Mouse (Mus musculus) liver, postnatal 0 days (tissue): ENCODE data around the gene Hoxd11. TPM values are rescaled to one million over a fixed set of nuclear protein-coding genes. Genes with fewer than 3 reads are reported as not detected.

Source experiments
- ATAC-seq: fragments of 200-750 bp; cut with Nextera tagmentation; 2 replicates; pipeline ENCODE4 v1.8.0; 2017; ENCODE audit warnings: mild to moderate bottlenecking, moderate library complexity
- DNase-seq: peaks from one replicate; pipeline ENCODE4 v3.0.0-alpha.2; 2016
- H3K27ac ChIP-seq: fragments of 300-500 bp; sonication (generic); 2 replicates; pipeline ENCODE4 v1.5.1; 2014; ENCODE audit warnings: antibody characterized with exemption, moderate library complexity, mild to moderate bottlenecking, low read depth
- H3K27me3 ChIP-seq: fragments of 300-500 bp; sonication (generic); 2 replicates; pipeline ENCODE4 v1.6.1; 2014; ENCODE audit warnings: low read length, control low read depth, mixed read lengths; ENCODE audit not compliant: insufficient read depth
- H3K36me3 ChIP-seq: fragments of 300-500 bp; sonication (generic); replicated peaks from 2 replicates; pipeline ENCODE4 v1.6.1; 2014; ENCODE audit warnings: mild to moderate bottlenecking, control low read depth, low read length, moderate library complexity, mixed read lengths; ENCODE audit not compliant: insufficient read depth
- H3K4me1 ChIP-seq: fragments of 300-500 bp; sonication (generic); 2 replicates; pipeline ENCODE4 v1.6.1; 2014; ENCODE audit warnings: antibody characterized with exemption, mild to moderate bottlenecking, control low read depth; ENCODE audit not compliant: insufficient read depth
- H3K4me2 ChIP-seq: fragments of 300-500 bp; sonication (generic); 2 replicates; pipeline ENCODE4 v1.6.1; 2014; ENCODE audit warnings: low read depth, mild to moderate bottlenecking, low read length, moderate library complexity, mixed read lengths
- H3K4me3 ChIP-seq: fragments of 300-500 bp; sonication (generic); 2 replicates; pipeline ENCODE4 v1.5.1; 2014; ENCODE audit warnings: low read depth, low read length
- H3K9ac ChIP-seq: fragments of 300-500 bp; sonication (generic); replicated peaks from 2 replicates; pipeline ENCODE4 v1.6.1; 2014; ENCODE audit warnings: mild to moderate bottlenecking, moderate library complexity
- H3K9me3 ChIP-seq: fragments of 300-500 bp; sonication (generic); 2 replicates; pipeline ENCODE4 v1.6.1; 2016; ENCODE audit warnings: mild to moderate bottlenecking, control low read depth, low read length, mixed read lengths
- CTCF ChIP-seq: sonication (generic); IDR thresholded peaks from 2 replicates; pipeline ENCODE4 v1.5.1; 2016; ENCODE audit warnings: antibody characterized with exemption, low read depth
- EP300 ChIP-seq: IDR thresholded peaks from 2 replicates; pipeline ENCODE4 v1.6.1; 2016; ENCODE audit warnings: antibody characterized with exemption, low read depth, mild to moderate bottlenecking
- WGBS: fragments of 180-500 bp; shearing (Covaris S2); extraction: QIAGEN DNeasy Blood & Tissue Kit; methylation state at CpG from one replicate; pipeline ENCODE4 v1.1.7; 2014; ENCODE audit not compliant: insufficient replicate concordance; 5-methylcytosine and 5-hydroxymethylcytosine counted together
- polyA plus RNA-seq: library from polyadenylated mRNA; unstranded; fragments of >200 nt; fragmentation: Nextera tagmentation; extraction: Ambion mirVana; gene quantifications from 2 replicates; pipeline ENCODE4 v1.2.1, GENCODE M21; 2015

Gene Hoxd11
- polyA plus RNA-seq, 1 experiment from 2014 or later: not detected

DNA sequence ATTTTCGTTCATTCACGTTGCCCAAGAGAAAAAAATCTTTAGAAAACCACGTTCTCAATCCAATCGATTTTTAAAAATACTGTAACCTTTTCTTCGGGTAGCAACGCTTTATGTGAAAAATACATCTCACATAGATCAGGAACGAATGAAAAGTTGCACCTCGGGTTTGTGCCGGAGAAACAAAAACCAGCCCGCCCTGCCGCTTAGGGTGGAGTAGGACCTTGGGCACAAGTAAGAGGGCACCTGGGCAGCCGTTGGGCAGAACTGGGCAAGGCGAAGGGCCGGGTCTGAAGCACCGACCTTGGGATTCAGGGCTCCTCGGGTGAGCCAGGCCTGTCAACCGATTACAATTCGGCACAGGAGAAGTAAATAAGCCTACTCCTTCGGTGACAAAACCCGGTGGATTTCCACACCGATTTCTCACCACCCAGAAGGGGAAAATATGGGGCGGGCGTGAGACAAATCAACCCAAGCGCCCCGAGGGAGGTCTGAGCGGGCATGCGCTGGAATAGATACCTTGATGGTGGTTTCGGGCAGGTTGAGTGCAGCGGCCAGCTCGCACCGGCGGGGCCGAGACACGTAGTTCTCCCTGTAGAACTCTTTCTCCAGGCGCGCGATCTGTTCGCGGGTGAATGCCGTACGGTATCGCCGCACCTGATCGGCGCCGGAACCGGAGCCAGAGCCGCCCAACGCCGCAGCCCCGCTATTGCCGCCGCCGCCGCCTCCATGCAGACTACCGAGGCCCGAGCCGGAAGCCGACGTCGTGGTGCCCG, 21.9 kb upstream of the Hoxd11 start:
- Histone ChIP-seq H3K9me3 (no peaks in the 10 kb centered on the region), H3K27ac (no peak overlapping the region), H3K9ac (no peak overlapping the region), H3K36me3 (no peaks in the 10 kb centered on the region), H3K4me1 (peaks cover 15% of the 10 kb centered on the region), H3K4me3 (peak overlapping the region; percentile 22), H3K4me2 (peak overlapping the region; percentile 51), H3K27me3 (peaks cover 89% of the 10 kb centered on the region)
- ATAC-seq (no peak), DNase-seq (no peak)
- no peak for TF ChIP-seq CTCF
- TF ChIP-seq EP300: no peak
- WGBS: 3% methylated on average over 62 of the region's 62 CpGs

DNA sequence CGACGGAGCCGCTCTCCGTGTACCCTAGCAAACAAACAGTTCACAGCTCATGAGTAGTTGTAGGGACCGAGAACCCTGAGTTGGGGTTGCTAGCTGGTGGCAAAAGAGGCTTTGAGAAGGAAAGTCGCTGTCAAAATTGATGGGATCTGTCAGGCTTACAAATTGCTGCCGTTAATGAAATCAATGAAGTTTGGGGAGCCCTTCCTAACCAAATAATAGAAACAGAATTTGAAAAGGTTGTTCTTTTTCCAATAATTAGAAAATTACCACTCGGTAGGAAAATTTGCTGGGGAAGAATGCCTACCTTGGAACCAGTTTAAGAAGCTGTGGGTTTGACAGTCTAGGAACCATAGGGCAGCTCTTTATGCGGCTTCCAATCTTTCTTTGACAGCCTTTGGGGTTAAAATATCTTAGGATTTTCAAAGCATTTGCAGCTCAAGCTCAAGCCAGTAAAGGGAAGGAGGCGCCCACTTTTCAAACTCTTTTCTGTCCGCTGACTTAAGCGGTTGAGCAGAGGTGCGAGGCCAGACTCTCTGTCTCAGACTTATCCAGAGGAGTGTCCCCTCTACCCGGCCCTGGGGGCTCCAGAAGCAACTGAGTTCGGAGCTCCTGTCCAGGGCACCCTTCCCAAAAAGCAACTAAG, 21.2 kb upstream of the Hoxd11 start:
- Histone ChIP-seq H3K4me1 (peaks cover 15% of the 10 kb centered on the region), H3K27ac (no peak overlapping the region), H3K4me3 (peak overlapping the region; percentile 22; the same call in 1 of the 2 replicates), H3K9ac (no peak overlapping the region), H3K4me2 (peak overlapping the region; percentile 51; the same call in 1 of the 2 replicates), H3K9me3 (no peaks in the 10 kb centered on the region), H3K27me3 (peaks cover 94% of the 10 kb centered on the region), H3K36me3 (no peaks in the 10 kb centered on the region)
- TF ChIP-seq CTCF (no peak), EP300 (no peak)
- 2% methylated on average over 15 of the region's 15 CpGs for WGBS
- ATAC-seq: no peak
- no peak for DNase-seq

DNA sequence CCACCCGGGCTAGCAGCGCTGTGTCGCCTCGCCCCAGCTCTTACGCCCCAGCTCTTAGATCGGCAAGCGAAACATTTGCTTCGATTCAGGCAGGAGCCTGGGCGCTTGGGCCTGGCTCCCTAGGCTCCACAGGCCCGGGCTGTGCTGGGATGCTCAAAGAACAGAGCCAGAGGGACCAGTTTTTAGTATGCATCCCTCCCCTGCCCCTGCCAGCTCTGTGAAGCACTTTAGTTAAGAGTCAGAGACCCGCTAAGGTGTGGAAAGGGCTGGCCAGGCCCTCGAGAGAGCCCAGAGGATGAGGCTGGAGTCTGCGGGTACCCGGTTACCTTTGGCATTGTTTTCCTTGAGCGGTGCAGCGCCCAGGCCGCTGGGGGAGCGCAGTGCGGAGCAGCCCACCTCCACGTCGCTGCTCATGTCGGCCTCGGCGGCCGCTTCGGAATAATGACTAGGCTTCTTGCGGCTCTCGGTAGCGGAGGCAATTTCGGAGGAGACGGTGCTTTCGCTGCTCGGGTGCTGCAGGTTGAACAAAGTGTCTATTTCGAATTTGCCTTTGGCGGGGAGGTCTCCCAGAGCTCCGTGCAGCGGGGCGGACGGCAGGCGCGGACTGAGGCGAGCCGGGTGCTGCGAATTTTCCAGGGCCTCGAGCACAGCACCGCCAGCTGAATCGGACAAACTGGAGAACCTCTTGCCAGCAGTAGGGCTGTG, 20.5 kb upstream of the Hoxd11 start:
- no peaks in the 10 kb centered on the region for H3K36me3 ChIP-seq
- ATAC-seq (no peak), DNase-seq (no peak)
- no peak overlapping the region for H3K9ac ChIP-seq
- TF ChIP-seq CTCF: no peak
- TF ChIP-seq EP300: no peak
- H3K4me3 ChIP-seq: no peak overlapping the region
- H3K27ac ChIP-seq: no peak overlapping the region
- WGBS: 3% methylated on average over 47 of the region's 47 CpGs
- H3K27me3 ChIP-seq: peaks cover 98% of the 10 kb centered on the region
- H3K4me2 ChIP-seq: no peak overlapping the region
- peaks cover 15% of the 10 kb centered on the region for H3K4me1 ChIP-seq
- no peaks in the 10 kb centered on the region for H3K9me3 ChIP-seq

DNA sequence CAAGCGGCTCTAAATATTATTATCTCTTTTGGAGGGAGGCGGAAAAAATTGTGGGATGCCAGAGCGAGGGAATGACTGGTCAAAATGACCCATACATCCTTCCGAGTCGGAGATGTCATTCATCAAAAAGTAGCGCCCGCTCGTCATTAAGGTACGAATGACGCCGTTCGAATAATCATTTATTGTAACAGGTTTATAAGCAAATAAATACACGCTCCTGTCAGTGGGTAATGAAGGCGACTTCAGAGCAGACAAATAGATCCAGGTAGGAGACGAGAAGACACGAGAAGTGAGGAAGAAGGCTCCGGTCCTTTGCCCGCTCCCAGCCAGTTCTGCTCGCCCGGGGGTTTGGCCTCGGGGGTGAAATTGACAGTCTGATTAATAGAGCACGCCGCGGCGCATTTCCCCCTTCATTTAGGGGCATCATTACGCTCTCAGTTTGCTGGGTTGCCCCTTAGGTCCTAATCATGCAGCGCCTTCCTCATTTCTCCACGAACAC, 19.8 kb upstream of the Hoxd11 start, which contains the start of gene Evx2:
TSS of gene Evx2 (minus strand) at position 51 of the 499 bp plus-strand sequence.
- WGBS: 4% methylated on average over 28 of the region's 28 CpGs
- no peak for DNase-seq
- H3K9ac ChIP-seq: no peak within 1 kb of the TSS
- no peak for ATAC-seq
- TF ChIP-seq CTCF: no peak
- no peak for TF ChIP-seq EP300
- no peak within 1 kb of the TSS for H3K4me2 ChIP-seq
- H3K4me3 ChIP-seq: no peak within 1 kb of the TSS
- no peak within 1 kb of the TSS for H3K27ac ChIP-seq
- peaks cover 98% of the 10 kb centered on the region for H3K27me3 ChIP-seq
- H3K36me3 ChIP-seq: no peaks in the 10 kb centered on the region
- H3K4me1 ChIP-seq: peaks cover 15% of the 10 kb centered on the region
- no peaks in the 10 kb centered on the region for H3K9me3 ChIP-seq

DNA sequence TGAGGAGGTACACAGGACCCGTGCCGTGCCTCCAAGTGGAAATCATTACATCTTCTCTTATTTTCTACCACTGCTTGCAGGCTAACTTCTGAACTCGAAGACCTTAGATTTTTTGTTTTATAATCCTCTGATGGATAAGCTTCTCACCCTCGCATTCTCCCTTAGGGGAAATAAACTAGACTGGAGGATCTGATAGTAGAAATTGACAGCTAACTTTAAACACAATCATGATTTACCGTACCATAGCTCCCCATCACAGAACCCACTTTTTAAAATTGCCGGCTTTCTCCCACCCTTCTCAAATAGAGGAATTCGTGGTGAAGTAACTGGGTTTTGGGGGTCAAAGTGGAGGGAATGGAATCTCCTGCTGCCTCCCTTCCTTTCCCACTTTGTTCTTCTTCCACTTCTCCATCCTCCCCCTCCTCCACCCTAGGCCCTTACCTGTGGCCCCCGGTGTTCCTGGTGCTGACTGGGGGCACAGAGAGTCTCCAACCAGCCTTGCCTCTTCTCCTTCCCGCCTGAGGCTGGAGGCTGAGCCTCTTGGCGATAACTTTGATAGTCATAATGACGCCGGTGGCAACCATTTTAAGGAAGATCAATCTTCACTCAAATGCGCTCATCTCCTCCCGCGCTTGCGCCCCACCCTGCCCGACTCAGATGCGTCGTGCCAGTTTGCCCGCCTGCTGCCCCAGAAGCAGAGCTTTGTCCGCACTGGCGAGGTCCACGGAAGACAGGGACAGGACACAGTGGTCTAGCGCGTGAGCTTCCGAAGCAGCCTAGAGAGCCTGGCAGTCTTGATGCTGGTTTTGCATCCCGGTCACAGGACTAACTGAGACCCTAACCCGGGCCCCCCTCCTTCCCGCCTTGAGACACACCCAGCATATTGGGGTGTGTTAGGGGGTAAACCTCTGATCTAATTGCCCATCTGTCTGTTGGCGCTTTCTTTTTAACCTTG, 18.7 kb upstream of the Hoxd11 start:
- H3K4me3 ChIP-seq: no peak overlapping the region
- no peak overlapping the region for H3K9ac ChIP-seq
- DNase-seq (no peak), ATAC-seq (no peak)
- 5% methylated on average over 30 of the region's 30 CpGs for WGBS
- no peaks in the 10 kb centered on the region for H3K36me3 ChIP-seq
- no peaks in the 10 kb centered on the region for H3K9me3 ChIP-seq
- no peak overlapping the region for H3K27ac ChIP-seq
- H3K27me3 ChIP-seq: peaks cover 98% of the 10 kb centered on the region
- TF ChIP-seq EP300 (no peak), CTCF (no peak)
- peaks cover 11% of the 10 kb centered on the region for H3K4me1 ChIP-seq
- H3K4me2 ChIP-seq: no peak overlapping the region
